Comparison of ENCODE assay signal across 7 mouse cellular contexts in genomic region chr10:79908167-79909091, GRCm38 (mm10). TPM values are rescaled to one million over a fixed set of nuclear protein-coding genes. Genes with fewer than 3 reads are reported as not detected.
DNase-seq lines count a peak whose midpoint lies in the region; ATAC-seq lines count a peak whose summit lies in the region.

TSS of gene Med16 (minus strand) at chr10:79908923.

- peaks cover 3% of the 10 kb centered on the region; the same call in 1 of the 2 replicates for H3K4me1 ChIP-seq in intestine, embryonic 16.5 days (ENCODE audit: control insufficient read depth, insufficient read depth, low read length)
- H3K4me1 ChIP-seq in midbrain, embryonic 11.5 days (ENCODE audit: control insufficient read depth, insufficient read depth, low read length), result peaks cover 8% of the 10 kb centered on the region

- peak within 1 kb of the TSS; percentile 97 for H3K9ac ChIP-seq in intestine, embryonic 16.5 days (ENCODE audit: low read depth, low read length)
- H3K9ac ChIP-seq in midbrain, embryonic 11.5 days (ENCODE audit: low read length), result peak within 1 kb of the TSS; percentile 98

- peak within 1 kb of the TSS; percentile 84 for H3K4me3 ChIP-seq in intestine, embryonic 16.5 days (ENCODE audit: low read length)
- H3K4me3 ChIP-seq in midbrain, embryonic 11.5 days (ENCODE audit: low read depth, low read length), result peak within 1 kb of the TSS; percentile 76

- no peaks in the 10 kb centered on the region for H3K9me3 ChIP-seq in intestine, embryonic 16.5 days (ENCODE audit: control insufficient read depth, low read length)
- no peaks in the 10 kb centered on the region for H3K9me3 ChIP-seq in midbrain, embryonic 11.5 days (ENCODE audit: control insufficient read depth, low read length)

- intact Hi-C loops in left cerebral cortex, postnatal 36 days (cut with DNase I), result no loop called here

- peak; percentile 96 for ATAC-seq in intestine, embryonic 16.5 days
- peak; percentile 95 for ATAC-seq in midbrain, embryonic 11.5 days (ENCODE audit: low FRiP score)

- no peaks in the 10 kb centered on the region for H3K27me3 ChIP-seq in intestine, embryonic 16.5 days (replicated peaks; ENCODE audit: control insufficient read depth, insufficient read depth, low read length)
- H3K27me3 ChIP-seq in midbrain, embryonic 11.5 days (ENCODE audit: control insufficient read depth, insufficient read depth, low read length), result no peaks in the 10 kb centered on the region

- 1% methylated on average over 52 of the region's 52 CpGs for WGBS in intestine, embryonic 16.5 days
- 2% methylated on average over 52 of the region's 52 CpGs for WGBS in midbrain, embryonic 11.5 days

- DNase-seq in adrenal gland, adult 2 months, result peak; percentile 97
- DNase-seq in embryo, embryonic 11.5 days (ENCODE audit: low read depth, low spot score), result peak; percentile 91
- peak; percentile 90 to 95 for DNase-seq in gastrocnemius, postnatal 4 days (ENCODE audit: low spot score in 2 of 2)
- peak; percentile 96 for DNase-seq in left cerebral cortex, postnatal 36 days (ENCODE audit: low spot score in 2 of 2)
- DNase-seq in midbrain, embryonic 11.5 days (ENCODE audit: low spot score, missing footprints), result peak; percentile 99
- DNase-seq in skeletal muscle tissue, adult 2 months (ENCODE audit: low read depth, low spot score), result peak; percentile 96

- peak within 1 kb of the TSS; percentile 62 for H3K4me2 ChIP-seq in intestine, embryonic 16.5 days (ENCODE audit: low read depth, low read length)
- peak within 1 kb of the TSS; percentile 39 for H3K4me2 ChIP-seq in midbrain, embryonic 11.5 days

- H3K27ac ChIP-seq in intestine, embryonic 16.5 days (ENCODE audit: low read length), result peak within 1 kb of the TSS; percentile 97
- peak within 1 kb of the TSS; percentile 95 for H3K27ac ChIP-seq in midbrain, embryonic 11.5 days (ENCODE audit: low read depth, low read length)

- peaks cover 20% of the 10 kb centered on the region for H3K36me3 ChIP-seq in intestine, embryonic 16.5 days (ENCODE audit: control insufficient read depth, insufficient read depth, low read length)
- H3K36me3 ChIP-seq in midbrain, embryonic 11.5 days (ENCODE audit: control insufficient read depth, insufficient read depth, low read length), result peaks cover 13% of the 10 kb centered on the region; the same call in 1 of the 2 replicates

RNA-seq across cellular contexts. Expression of gene Med16, which starts in this region (rescaled TPM):
- 10 to 100 TPM; 38.4 to 43.0 TPM for total RNA-seq in adrenal gland, adult 2 months (2021)
- polyA plus RNA-seq in adrenal gland, adult 2 months (2012; rRNA removed), result 126 and 132 TPM in 2 replicates
- total RNA-seq in gastrocnemius, postnatal 4 days (2021), result 10 to 100 TPM; 39.4 to 41.1 TPM
- 34.1 and 37.2 TPM in 2 replicates for polyA plus RNA-seq in intestine, embryonic 16.5 days (2015; fragmentation: Nextera tagmentation; extraction: Ambion mirVana)
- total RNA-seq in left cerebral cortex, postnatal 36 days (2021), result 10 to 100 TPM; 53.2 to 60.6 TPM
- polyA plus RNA-seq in midbrain, embryonic 11.5 days (2014; fragmentation: Nextera tagmentation; extraction: Ambion mirVana), result 39.7 and 45.7 TPM in 2 replicates

Comparison
In these comparisons a context has a peak if more than half of its experiments do, and no peak if none do; other contexts are left out.
1. Peak in every context shown above with its lines: DNase-seq, ATAC-seq, H3K4me3 ChIP-seq and H3K27ac ChIP-seq.